Mouse (Mus musculus) MEL (cell line): ENCODE measurements around the gene Tmem150c. TPM values are rescaled to one million over a fixed set of nuclear protein-coding genes. Genes with fewer than 3 reads are reported as not detected.

Experiments
- DNase-seq: peaks from one replicate; pipeline ENCODE4 v3.0.0; 2011; ENCODE audit warnings: low read depth, low spot score
- H3K27ac ChIP-seq: 2 replicates; pipeline ENCODE4 v1.5.1; 2012; ENCODE audit warnings: low read depth, mild to moderate bottlenecking, control low read depth, low read length, moderate library complexity; ENCODE audit not compliant: control insufficient read depth
- H3K27me3 ChIP-seq, 2 experiments: fragments of 150-350 bp in 1 of 2; sonication (generic) in 1 of 2; 2 replicates each; pipeline ENCODE4 v1.6.1; 2012; ENCODE audit warnings: low read length in 2 of 2, mild to moderate bottlenecking in 2 of 2, improper control_type of control experiment in 1 of 2, moderate library complexity in 1 of 2; ENCODE audit not compliant: insufficient read depth in 2 of 2, control insufficient read depth in 1 of 2
- H3K36me3 ChIP-seq, 2 experiments: 2 replicates each; pipeline ENCODE4 v1.6.1; 2012 to 2014; ENCODE audit warnings: low read length in 2 of 2, improper control_type of control experiment in 1 of 2, inconsistent platforms in 1 of 2, mild to moderate bottlenecking in 1 of 2; ENCODE audit not compliant: insufficient read depth in 2 of 2, control insufficient read depth in 1 of 2
- H3K4me1 ChIP-seq, 2 experiments: fragments of 150-350 bp in 1 of 2; sonication (generic) in 1 of 2; 2 replicates each; pipeline ENCODE4 v1.6.1; 2012; ENCODE audit warnings: low read length in 2 of 2, improper control_type of control experiment in 1 of 2, mild to moderate bottlenecking in 1 of 2; ENCODE audit not compliant: insufficient read depth in 2 of 2, control insufficient read depth in 1 of 2
- H3K4me3 ChIP-seq, 2 experiments: fragments of 150-350 bp in 1 of 2; sonication (generic) in 1 of 2; 2 replicates each; pipeline ENCODE4 v1.5.1; 2012; ENCODE audit warnings: low read depth in 2 of 2, low read length in 2 of 2, mild to moderate bottlenecking in 2 of 2, moderate library complexity in 2 of 2, control low read depth in 1 of 2, improper control_type of control experiment in 1 of 2; ENCODE audit not compliant: control insufficient read depth in 1 of 2, insufficient read depth in 1 of 2
- H3K79me2 ChIP-seq: 2 replicates; pipeline ENCODE4 v1.6.1; 2012; ENCODE audit warnings: mild to moderate bottlenecking, low read length, moderate library complexity; ENCODE audit not compliant: control insufficient read depth, poor library complexity, insufficient read depth
- H3K9ac ChIP-seq: 2 replicates; pipeline ENCODE4 v1.6.1; 2012; ENCODE audit warnings: low read depth, mild to moderate bottlenecking, control low read depth, low read length, moderate library complexity; ENCODE audit not compliant: control insufficient read depth, poor library complexity, severe bottlenecking
- H3K9me3 ChIP-seq: fragments of 150-350 bp; sonication (generic); replicated peaks from 2 replicates; pipeline ENCODE4 v1.6.1; 2012; ENCODE audit warnings: mild to moderate bottlenecking, low read length, improper control_type of control experiment, moderate library complexity; ENCODE audit not compliant: insufficient read depth
- CHD1 ChIP-seq: IDR thresholded peaks from 2 replicates; pipeline ENCODE4 v1.6.1; 2012; ENCODE audit warnings: low read depth, mild to moderate bottlenecking, inconsistent platforms, low read length, improper control_type of control experiment
- CHD2 ChIP-seq: IDR thresholded peaks from 2 replicates; pipeline ENCODE4 v1.6.1; 2011; ENCODE audit warnings: low read length, improper control_type of control experiment
- CTCF ChIP-seq, 3 experiments: IDR thresholded peaks in 2 of 3; conservative IDR thresholded peaks in 1 of 3; 2 replicates each; pipeline ENCODE4 v1.5.1; 2011 to 2012; ENCODE audit warnings: low read length in 3 of 3, low read depth in 2 of 3, mild to moderate bottlenecking in 2 of 3, improper control_type of control experiment in 1 of 3, inconsistent platforms in 1 of 3, mixed read lengths in 1 of 3, moderate library complexity in 1 of 3; ENCODE audit not compliant: control insufficient read depth in 1 of 3, insufficient read depth in 1 of 3, poor library complexity in 1 of 3, severe bottlenecking in 1 of 3
- ELF1 ChIP-seq: IDR thresholded peaks from 2 replicates; pipeline ENCODE4 v1.6.1; 2014; ENCODE audit warnings: low read depth, mild to moderate bottlenecking, inconsistent platforms, low read length, improper control_type of control experiment, moderate library complexity
- EP300 ChIP-seq, 2 experiments: IDR thresholded peaks; 2 replicates each; pipeline ENCODE4 v1.6.1; 2011; ENCODE audit warnings: improper control_type of control experiment in 2 of 2, low read length in 2 of 2, low read depth in 1 of 2, mild to moderate bottlenecking in 1 of 2
- ETS1 ChIP-seq: IDR thresholded peaks from 2 replicates; pipeline ENCODE4 v1.6.1; 2012; ENCODE audit warnings: low read depth, mild to moderate bottlenecking, inconsistent platforms, low read length, improper control_type of control experiment, moderate library complexity
- GATA1 ChIP-seq: IDR thresholded peaks from 2 replicates; pipeline ENCODE4 v1.6.1; 2011; ENCODE audit warnings: low read depth, low read length, improper control_type of control experiment
- JUND ChIP-seq: IDR thresholded peaks from 2 replicates; pipeline ENCODE4 v1.6.1; 2011; ENCODE audit warnings: low read depth, mild to moderate bottlenecking, improper control_type of control experiment, low read length
- MAFK ChIP-seq: IDR thresholded peaks from 2 replicates; pipeline ENCODE4 v1.6.1; 2011; ENCODE audit warnings: low read depth, mild to moderate bottlenecking, low read length, improper control_type of control experiment, borderline replicate concordance
- MAZ ChIP-seq: IDR thresholded peaks from 2 replicates; pipeline ENCODE4 v1.6.1; 2012; ENCODE audit warnings: low read depth, mild to moderate bottlenecking, inconsistent platforms, low read length, improper control_type of control experiment
- MXI1 ChIP-seq: IDR thresholded peaks from 2 replicates; pipeline ENCODE4 v1.6.1; 2011; ENCODE audit warnings: mild to moderate bottlenecking, low read depth, low read length, improper control_type of control experiment
- NELFE ChIP-seq: IDR thresholded peaks from 2 replicates; pipeline ENCODE4 v1.6.1; 2011; ENCODE audit warnings: low read depth, low read length, improper control_type of control experiment
- RAD21 ChIP-seq: IDR thresholded peaks from 2 replicates; pipeline ENCODE4 v1.6.1; 2011; ENCODE audit warnings: mild to moderate bottlenecking, low read depth, low read length, improper control_type of control experiment
- RCOR1 ChIP-seq: IDR thresholded peaks from 2 replicates; pipeline ENCODE4 v1.6.1; 2012; ENCODE audit warnings: low read depth, mild to moderate bottlenecking, inconsistent platforms, low read length, improper control_type of control experiment
- SIN3A ChIP-seq: IDR thresholded peaks from 2 replicates; pipeline ENCODE4 v1.6.1; 2012; ENCODE audit warnings: low read length, improper control_type of control experiment, inconsistent platforms
- SMC3 ChIP-seq: IDR thresholded peaks from 2 replicates; pipeline ENCODE4 v1.6.1; 2011; ENCODE audit warnings: low read depth, low read length, improper control_type of control experiment
- UBTF ChIP-seq: IDR thresholded peaks from 2 replicates; pipeline ENCODE4 v1.6.1; 2012; ENCODE audit warnings: low read depth, mild to moderate bottlenecking, inconsistent platforms, low read length, improper control_type of control experiment, moderate library complexity, borderline replicate concordance; ENCODE audit not compliant: insufficient read depth
- ZKSCAN1 ChIP-seq: IDR thresholded peaks from 2 replicates; pipeline ENCODE4 v1.6.1; 2012; ENCODE audit warnings: low read depth, mild to moderate bottlenecking, inconsistent platforms, low read length, improper control_type of control experiment, moderate library complexity
- polyA plus RNA-seq, 2 experiments: library from polyadenylated mRNA; stranded (reverse) in 1 of 2; unstranded in 1 of 2; fragments of >175 nt in 1 of 2; fragments of >200 nt in 1 of 2; gene quantifications; 2 replicates each; pipeline versions ENCODE4 v1.2.1 to v1.2.4; 2012; ENCODE audit warnings: low replicate concordance in 2 of 2, low read depth in 1 of 2; ENCODE audit not compliant: insufficient read length in 2 of 2, insufficient read depth in 1 of 2, missing spikeins in 1 of 2
- total RNA-seq: library from RNA; depleted of rRNA; stranded (reverse); fragments of 300-350 nt; gene quantifications from 2 replicates; pipeline ENCODE4 v1.2.3, GENCODE M21; 2012

Tmem150c gene
- total and polyA plus RNA-seq, 3 experiments, result 0.04 to 0.06 TPM; not detected in 1

- H3K27me3 ChIP-seq, result no peaks in the 10 kb centered on the region
- peaks cover 0 to 5% of the 10 kb centered on the region in 2 experiments; a peak in 2 of 4 replicates for H3K36me3 ChIP-seq
- H3K4me3 ChIP-seq, result no peak overlapping the region
- no peak for DNase-seq
- H3K9ac ChIP-seq, result no peak overlapping the region
- H3K4me1 ChIP-seq, result peaks cover 3 to 5% of the 10 kb centered on the region in 2 experiments; a peak in 2 of 4 replicates
- TF ChIP-seq MXI1, result no peak
- no peak for TF ChIP-seq GATA1
- TF ChIP-seq CHD2, result no peak
- no peak for TF ChIP-seq CTCF (IDR thresholded peaks at IDR 0.05 in 2 of 3, conservative IDR thresholded peaks at IDR 0.05 in 1 of 3; ENCODE audit: control insufficient read depth in 1 of 3, insufficient read depth in 1 of 3, low read depth in 2 of 3, low read length in 3 of 3, poor library complexity in 1 of 3, severe bottlenecking in 1 of 3)
- no peak for TF ChIP-seq MAFK
- no peak for TF ChIP-seq JUND
- TF ChIP-seq ZKSCAN1, result no peak
- no peaks in the 10 kb centered on the region for H3K9me3 ChIP-seq
- H3K79me2 ChIP-seq, result no peaks in the 10 kb centered on the region
- no peak overlapping the region for H3K27ac ChIP-seq
Observed at GRCm38 (mm10) chr5:100069526-100069925, 90.1 kb downstream of the Tmem150c start.

GRCm38 (mm10) chr5:100067579-100067978 is 92.0 kb downstream of the Tmem150c start:
- no peaks in the 10 kb centered on the region for H3K79me2 ChIP-seq
- H3K9me3 ChIP-seq, result no peaks in the 10 kb centered on the region
- H3K36me3 ChIP-seq, result peaks cover 1 to 5% of the 10 kb centered on the region in 2 experiments; a peak in 3 of 4 replicates
- H3K27me3 ChIP-seq, result no peaks in the 10 kb centered on the region
- no peak for TF ChIP-seq EP300 (IDR thresholded peaks at IDR 0.05; ENCODE audit: low read depth in 1 of 2, low read length in 2 of 2)
- no peak for TF ChIP-seq ETS1
- TF ChIP-seq MAZ, result no peak
- no peak for TF ChIP-seq UBTF
- no peak for TF ChIP-seq RAD21
- no peak for TF ChIP-seq ELF1
- TF ChIP-seq SMC3, result no peak
- TF ChIP-seq NELFE, result no peak
- no peak for TF ChIP-seq CHD1
- H3K4me1 ChIP-seq, result peaks cover 3 to 5% of the 10 kb centered on the region in 2 experiments; a peak in 2 of 4 replicates
- no peak for DNase-seq
- H3K4me3 ChIP-seq, result no peak overlapping the region
- H3K9ac ChIP-seq, result no peak overlapping the region
- H3K27ac ChIP-seq, result no peak overlapping the region

- Histone ChIP-seq H3K36me3 (peaks cover 2 to 11% of the 10 kb centered on the region in 2 experiments; a peak in 3 of 4 replicates), H3K27me3 (no peaks in the 10 kb centered on the region), H3K9ac (no peak overlapping the region), H3K27ac (no peak overlapping the region), H3K4me3 (no peak overlapping the region), H3K79me2 (peaks cover 10% of the 10 kb centered on the region), H3K4me1 (peaks cover under 1 to 2% of the 10 kb centered on the region in 2 experiments; a peak in 2 of 4 replicates), H3K9me3 (no peaks in the 10 kb centered on the region)
- no peak for DNase-seq
- TF ChIP-seq ZKSCAN1, result no peak
- TF ChIP-seq MAFK, result no peak
- TF ChIP-seq RCOR1, result no peak
- TF ChIP-seq SIN3A, result no peak
Observed at GRCm38 (mm10) chr5:100060876-100061275, 98.7 kb downstream of the Tmem150c start.
